Mouse (Mus musculus) heart, adult 18-20 months (tissue): ENCODE measurements around the gene Mmp12. TPM values are rescaled to one million over a fixed set of nuclear protein-coding genes. Genes with fewer than 3 reads are reported as not detected.
A peak's percentile ranks its signal among the peaks of the same experiment; 100 is the strongest.
"Not testable (repeated sequence)": the region's sequence is repeated elsewhere in the genome, so short reads cannot be mapped to it uniquely, and the experiment has no call there.

Experiments used
- DNase-seq, 2 experiments: peaks; one replicate each; pipeline ENCODE4 v3.0.0; 2021 to 2022; ENCODE audit warnings: mixed read lengths in 1 of 2
- long read RNA-seq, 2 experiments: library from polyadenylated mRNA; stranded (forward); transcript quantifications; one replicate each; pipeline ENCODE4 v2.0.0; 2021
- total RNA-seq, 2 experiments: library from RNA; stranded (reverse); gene quantifications; 2 replicates each; pipeline ENCODE4 v1.2.3; 2021

The Mmp12 gene
- 1 to 10 TPM in 1 of 2 experiments, under 1 TPM in 1; 0.13 to 1.4 TPM for total RNA-seq
- long read RNA-seq, experiment 1: 0 reads
- long read RNA-seq, experiment 2: 0 reads

DNA sequence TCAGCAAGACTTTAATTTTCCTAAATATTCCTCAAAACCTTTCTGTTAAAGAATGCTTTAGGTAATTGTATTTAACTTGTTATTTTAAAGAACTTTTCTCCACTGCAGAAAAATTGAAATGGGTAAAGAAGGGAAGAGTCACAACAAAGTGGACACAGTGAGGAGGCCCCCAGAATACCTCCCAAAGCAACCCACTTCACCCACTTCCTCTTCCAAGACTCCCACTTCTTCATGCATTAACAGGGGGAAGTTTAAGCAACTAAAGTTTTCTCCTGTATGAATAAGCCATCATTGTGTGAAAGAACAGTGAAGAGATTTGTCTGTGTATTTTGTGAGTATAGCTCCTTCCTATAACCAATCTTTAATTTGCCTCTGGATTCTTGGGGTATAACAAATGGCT is at the start of gene Mmp12:
TSS of gene Mmp12 (plus strand) at position 275 of the 400 bp plus-strand sequence.
- no peak for DNase-seq

DNA sequence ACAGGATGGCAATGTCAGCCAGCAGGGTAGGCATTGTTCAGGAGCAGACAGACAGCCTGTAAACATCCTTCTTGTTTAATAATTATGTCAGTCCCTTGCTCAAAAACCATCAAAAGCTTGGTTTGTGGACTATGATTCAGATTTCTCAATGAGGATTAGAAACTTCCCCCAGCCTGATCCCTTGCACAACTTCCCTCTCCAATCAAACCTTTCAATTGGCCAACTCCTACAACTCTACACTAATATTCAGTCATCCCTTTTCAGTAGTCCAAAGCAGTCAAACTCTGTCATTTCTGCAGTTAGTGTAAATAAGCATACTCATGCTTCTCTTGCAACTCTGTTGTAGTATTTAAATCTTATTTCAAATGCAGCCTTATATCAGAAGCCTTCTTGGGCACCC is 12.3 kb upstream of the Mmp12 start:
- no peak for DNase-seq

DNA sequence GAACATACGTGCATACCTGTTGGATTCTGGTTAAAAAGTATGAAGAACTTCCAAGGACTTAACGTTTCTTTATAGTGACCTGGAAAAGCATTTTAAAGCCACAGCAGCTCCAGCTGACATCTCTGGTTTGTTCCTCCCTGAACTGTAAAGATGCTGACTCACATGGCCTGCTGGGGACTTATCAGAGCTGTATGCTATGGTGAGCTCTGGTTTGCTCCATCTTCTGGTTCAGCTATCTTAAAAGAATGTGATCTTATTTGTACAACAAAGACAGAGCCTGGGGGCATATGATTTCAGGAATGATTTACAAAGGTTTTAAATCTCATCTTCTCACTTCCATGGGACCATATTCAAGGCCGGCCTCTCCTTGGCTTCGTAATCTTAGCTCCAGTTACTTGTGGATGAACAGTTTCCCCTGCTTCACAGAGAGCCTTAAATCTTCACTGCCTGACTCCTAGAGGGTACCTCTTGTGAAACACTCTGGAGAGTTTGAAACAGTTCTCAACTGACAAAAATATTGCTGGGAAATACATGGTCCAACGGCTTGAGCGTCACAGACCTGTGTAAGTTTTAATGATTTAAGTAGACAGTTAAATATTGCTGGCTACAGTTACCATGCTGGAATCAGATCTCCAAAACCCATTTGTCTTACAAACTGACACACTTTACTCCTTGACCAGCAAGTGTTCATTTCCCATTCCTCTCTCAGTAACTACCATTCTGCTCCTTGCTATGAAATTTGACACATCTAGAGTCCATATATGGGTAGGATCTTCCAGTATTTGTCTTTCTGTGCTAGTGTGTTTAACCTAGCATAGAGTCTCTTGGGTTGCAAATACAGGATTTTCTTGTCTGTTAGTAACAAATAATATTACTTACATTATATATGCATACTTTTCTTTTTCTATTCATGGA is 8.2 kb upstream of the Mmp12 start:
- DNase-seq: no peak

DNA sequence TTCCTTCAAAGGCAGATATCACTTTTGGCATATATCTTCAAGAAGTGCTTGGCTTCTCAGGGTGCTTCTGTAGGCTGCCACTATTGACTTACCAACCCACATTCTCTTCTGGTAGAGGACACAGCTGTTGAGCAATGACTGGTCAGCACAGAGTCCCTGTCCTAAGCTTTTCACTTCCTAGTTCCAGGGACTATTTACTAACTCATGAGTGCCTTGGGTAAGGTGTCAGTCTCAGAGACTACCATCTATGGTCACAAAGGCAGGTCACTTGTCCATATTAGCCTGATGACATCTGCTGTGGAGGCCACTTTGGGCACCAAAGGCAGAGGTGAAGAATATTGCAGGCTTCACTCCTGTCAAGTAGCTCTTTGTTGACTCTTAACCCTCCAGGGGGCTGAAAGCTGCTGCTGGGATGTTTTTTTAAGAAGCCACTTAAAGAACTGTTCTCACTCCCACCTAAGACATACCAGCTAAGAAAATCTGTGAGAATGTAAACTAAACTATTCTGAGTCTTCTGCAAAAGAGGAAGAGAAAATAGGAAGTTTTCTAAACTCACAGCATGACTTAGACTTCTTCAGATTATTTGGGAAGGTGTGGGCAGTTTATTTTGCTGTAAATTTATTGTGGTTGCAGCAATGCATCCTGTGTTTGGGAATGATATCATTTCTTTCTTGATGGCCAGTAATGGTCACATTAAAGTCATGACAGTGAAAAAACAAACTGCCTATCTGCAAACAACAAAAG is 7.3 kb upstream of the Mmp12 start:
- peak in 1 of 2 experiments; percentile 3 for DNase-seq

- no peak for DNase-seq
Measured at GRCm38 (mm10) chr9:7345513-7345912, 1.3 kb downstream of the Mmp12 start.

DNA sequence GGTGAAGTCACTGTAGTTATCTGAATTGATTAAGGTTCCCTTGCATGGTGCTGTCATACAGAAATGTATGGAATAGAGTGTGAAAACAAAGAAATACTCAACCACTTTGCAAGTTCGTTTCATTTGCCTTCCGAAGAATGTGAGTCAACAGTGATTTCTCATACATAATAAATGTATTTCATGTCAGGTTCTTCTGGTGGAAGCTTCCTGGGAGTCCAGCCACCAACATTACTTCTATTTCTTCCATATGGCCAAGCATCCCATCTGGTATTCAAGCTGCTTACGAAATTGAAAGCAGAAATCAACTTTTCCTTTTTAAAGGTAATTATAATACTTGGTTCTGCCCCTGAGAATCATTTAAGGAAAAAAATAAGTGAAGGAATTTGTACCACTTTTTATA is 10.4 kb downstream of the Mmp12 start:
- DNase-seq: no peak

GRCm38 (mm10) chr9:7387947-7388346 is 43.8 kb downstream of the Mmp12 start, which contains the start of gene Mmp1b:
Gene Mmp1b, minus strand, starts transcription at chr9:7388047.
- no peak for DNase-seq

- not testable (repeated sequence) for DNase-seq
Measured at GRCm38 (mm10) chr9:7396556-7396955, 52.4 kb downstream of the Mmp12 start.

Other genes with a start within 250 kb of the Mmp12 start
- gene Dync2h1, start 159.9 kb upstream of the Mmp12 start, total RNA-seq: 1 to 10 TPM; 1.4 to 2.4 TPM
- gene Dcun1d5, start 159.9 kb upstream of the Mmp12 start, total RNA-seq: 10 to 100 TPM; 56.1 to 57.7 TPM
- under 1 TPM in 1 of 2 experiments, not detected in 1; 0.20 TPM for gene Mmp13, start 71.9 kb upstream of the Mmp12 start, total RNA-seq
- not detected for gene Mmp1b, start 43.7 kb downstream of the Mmp12 start, total RNA-seq
- under 1 TPM; 0.20 to 0.62 TPM for gene Mmp3, start 101.4 kb downstream of the Mmp12 start, total RNA-seq
- gene Mmp10, start 158.0 kb downstream of the Mmp12 start, total RNA-seq: not detected
- not detected for gene Mmp8, start 214.1 kb downstream of the Mmp12 start, total RNA-seq
- under 1 TPM in 1 of 2 experiments, not detected in 1; 0.15 TPM for gene Mmp27, start 227.0 kb downstream of the Mmp12 start, total RNA-seq